Mouse (Mus musculus) bone marrow macrophage, adult 2 months (primary cell): ENCODE measurements around the gene Trappc6a.

Experiments
- CTCF ChIP-seq: IDR thresholded peaks from 2 replicates; pipeline ENCODE4 v1.5.1; 2012; ENCODE audit warnings: low read depth, mild to moderate bottlenecking, low read length, moderate library complexity
- POLR2A ChIP-seq: IDR thresholded peaks from 2 replicates; pipeline ENCODE4 v1.6.1; 2012; ENCODE audit warnings: mild to moderate bottlenecking, low read depth, low read length, borderline replicate concordance

GRCm38 (mm10) chr7:19485488-19485887 lies 22.7 kb upstream of the Trappc6a start:
- TF ChIP-seq POLR2A: no peak
- TF ChIP-seq CTCF: no peak
